Mouse (Mus musculus): Measurements from ENCODE around the gene Pax2. TPM values are rescaled to one million over a fixed set of nuclear protein-coding genes. Genes with fewer than 3 reads are reported as not detected.

Gene Pax2
- polyA plus RNA-seq, 2 experiments: not detected

DNA sequence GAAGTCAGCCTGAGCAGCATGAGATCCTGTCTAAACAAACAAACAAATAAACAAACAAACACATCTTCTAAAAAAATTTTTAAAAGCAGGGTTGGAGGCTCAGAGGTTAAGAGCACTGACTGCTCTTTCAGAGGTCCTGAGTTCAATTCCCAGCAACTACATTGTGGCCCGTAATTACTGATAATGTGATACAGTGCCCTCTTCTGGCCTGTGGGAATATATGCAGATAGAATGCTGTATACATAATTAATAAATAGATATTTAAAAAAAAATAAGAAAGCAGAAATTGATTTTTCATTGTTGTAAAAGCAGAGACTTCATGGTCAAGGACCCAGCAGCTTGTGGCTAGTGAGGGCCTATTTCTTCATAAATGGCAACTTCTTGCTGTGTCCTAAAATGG is 119.9 kb downstream of the Pax2 start:
- TF ChIP-seq EP300 (IDR thresholded peaks at IDR 0.05; ENCODE audit: low read depth) (no peak), CTCF (IDR thresholded peaks at IDR 0.05; ENCODE audit: low read depth) (no peak)
- Histone ChIP-seq H3K4me2 (ENCODE audit: low read depth) (no peak overlapping the region), H3K27me3 (ENCODE audit: control insufficient read depth, insufficient read depth, low read length) (no peaks in the 10 kb centered on the region), H3K9ac (replicated peaks) (no peak overlapping the region), H3K27ac (no peak overlapping the region), H3K9me3 (ENCODE audit: control insufficient read depth, low read length) (no peaks in the 10 kb centered on the region), H3K4me3 (ENCODE audit: insufficient read depth in 1 of 2, low read depth in 2 of 2, low read length in 2 of 2) (no peak overlapping the region), H3K4me1 (replicated peaks; ENCODE audit: control insufficient read depth in 2 of 2, insufficient read depth in 2 of 2, low read length in 1 of 2) (no peaks in the 10 kb centered on the region), H3K36me3 (replicated peaks; ENCODE audit: control insufficient read depth, insufficient read depth, low read depth) (no peaks in the 10 kb centered on the region)
- DNase-seq (ENCODE audit: low read depth in 3 of 3, low spot score in 3 of 3) (no peak), ATAC-seq (ENCODE audit: insufficient read depth) (no peak)
- WGBS (ENCODE audit: insufficient replicate concordance): 55% methylated on average over 1 of the region's 1 CpGs

DNA sequence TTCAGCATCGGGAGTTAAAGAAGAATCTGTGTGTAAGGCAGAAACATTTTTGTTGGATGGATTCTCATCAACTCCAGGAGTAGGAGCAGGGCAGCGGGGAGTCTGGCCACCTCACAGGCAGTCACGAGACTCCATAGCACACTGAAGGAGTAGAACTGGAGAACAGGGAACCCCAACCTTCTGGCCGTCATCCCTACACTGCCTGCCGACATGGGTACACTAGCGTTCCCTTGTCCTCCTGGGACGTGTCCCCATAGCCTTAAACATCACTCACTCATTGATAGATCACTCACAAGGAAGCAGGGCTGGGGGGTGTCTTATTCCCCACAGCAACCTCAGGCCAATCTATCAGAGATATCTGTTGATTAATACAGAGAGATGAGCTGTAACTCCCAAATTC is 120.7 kb downstream of the Pax2 start:
- Histone ChIP-seq H3K27me3 (ENCODE audit: control insufficient read depth, insufficient read depth, low read length) (peaks cover 7% of the 10 kb centered on the region), H3K27ac (no peak overlapping the region), H3K9ac (replicated peaks) (no peak overlapping the region), H3K4me1 (replicated peaks; ENCODE audit: control insufficient read depth in 2 of 2, insufficient read depth in 2 of 2, low read length in 1 of 2) (no peaks in the 10 kb centered on the region), H3K36me3 (replicated peaks; ENCODE audit: control insufficient read depth, insufficient read depth, low read depth) (no peaks in the 10 kb centered on the region), H3K9me3 (ENCODE audit: control insufficient read depth, low read length) (no peaks in the 10 kb centered on the region), H3K4me2 (ENCODE audit: low read depth) (no peak overlapping the region), H3K4me3 (ENCODE audit: insufficient read depth in 1 of 2, low read depth in 2 of 2, low read length in 2 of 2) (no peak overlapping the region)
- DNase-seq (ENCODE audit: low read depth in 3 of 3, low spot score in 3 of 3) (no peak), ATAC-seq (ENCODE audit: insufficient read depth) (no peak)
- 63% methylated on average over 7 of the region's 7 CpGs for WGBS (ENCODE audit: insufficient replicate concordance)
- TF ChIP-seq CTCF (IDR thresholded peaks at IDR 0.05; ENCODE audit: low read depth): no peak
- TF ChIP-seq EP300 (IDR thresholded peaks at IDR 0.05; ENCODE audit: low read depth): no peak

GRCm38 (mm10) chr19:44882552-44883024 is 126.7 kb downstream of the Pax2 start:
- 4% methylated on average over 31 of the region's 31 CpGs for WGBS (ENCODE audit: insufficient replicate concordance)
- Histone ChIP-seq H3K27me3 (ENCODE audit: control insufficient read depth, insufficient read depth, low read length) (peaks cover 35% of the 10 kb centered on the region), H3K27ac (no peak overlapping the region), H3K4me1 (replicated peaks; ENCODE audit: control insufficient read depth in 2 of 2, insufficient read depth in 2 of 2, low read length in 1 of 2) (no peaks in the 10 kb centered on the region), H3K9ac (replicated peaks) (no peak overlapping the region), H3K36me3 (replicated peaks; ENCODE audit: control insufficient read depth, insufficient read depth, low read depth) (no peaks in the 10 kb centered on the region), H3K4me2 (ENCODE audit: low read depth) (peak overlapping the region; percentile 16; the same call in 1 of the 2 replicates), H3K9me3 (ENCODE audit: control insufficient read depth, low read length) (no peaks in the 10 kb centered on the region), H3K4me3 (ENCODE audit: insufficient read depth in 1 of 2, low read depth in 2 of 2, low read length in 2 of 2) (no peak overlapping the region)
- DNase-seq (ENCODE audit: low read depth in 3 of 3, low spot score in 3 of 3) (no peak), ATAC-seq (ENCODE audit: insufficient read depth) (no peak)
- TF ChIP-seq EP300 (IDR thresholded peaks at IDR 0.05; ENCODE audit: low read depth) (no peak), CTCF (IDR thresholded peaks at IDR 0.05; ENCODE audit: low read depth) (no peak)

DNA sequence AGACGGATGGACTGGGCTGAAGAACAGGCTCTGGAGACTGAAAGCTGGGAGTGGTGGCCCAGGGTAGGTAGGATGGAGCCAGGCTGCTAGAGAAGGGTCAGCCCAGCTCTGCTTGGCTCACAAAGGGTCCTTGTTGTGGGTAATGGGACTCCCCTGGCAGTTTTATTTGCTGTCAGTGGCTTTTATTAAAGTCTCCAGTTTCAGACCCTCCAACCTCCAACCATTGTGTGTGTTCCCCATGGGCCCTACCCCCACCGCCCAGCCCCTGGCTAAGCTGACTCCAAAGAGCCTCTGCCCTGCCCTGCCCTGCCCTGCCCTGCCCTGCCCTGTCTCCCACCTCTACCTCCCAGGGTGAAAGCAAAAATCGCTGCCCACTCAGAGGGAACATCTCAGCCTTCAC is 128.5 kb downstream of the Pax2 start:
- no peak overlapping the region for H3K4me2 ChIP-seq (ENCODE audit: low read depth)
- no peaks in the 10 kb centered on the region for H3K4me1 ChIP-seq (replicated peaks; ENCODE audit: control insufficient read depth in 2 of 2, insufficient read depth in 2 of 2, low read length in 1 of 2)
- no peak for TF ChIP-seq CTCF (IDR thresholded peaks at IDR 0.05; ENCODE audit: low read depth)
- no peak for TF ChIP-seq EP300 (IDR thresholded peaks at IDR 0.05; ENCODE audit: low read depth)
- no peak for DNase-seq (ENCODE audit: low read depth in 3 of 3, low spot score in 3 of 3)
- H3K27me3 ChIP-seq (ENCODE audit: control insufficient read depth, insufficient read depth, low read length): peaks cover 35% of the 10 kb centered on the region
- no peaks in the 10 kb centered on the region for H3K9me3 ChIP-seq (ENCODE audit: control insufficient read depth, low read length)
- H3K36me3 ChIP-seq (replicated peaks; ENCODE audit: control insufficient read depth, insufficient read depth, low read depth): no peaks in the 10 kb centered on the region
- H3K9ac ChIP-seq (replicated peaks): no peak overlapping the region
- no peak for ATAC-seq (ENCODE audit: insufficient read depth)
- no peak overlapping the region for H3K4me3 ChIP-seq (ENCODE audit: insufficient read depth in 1 of 2, low read depth in 2 of 2, low read length in 2 of 2)
- 34% methylated on average over 3 of the region's 3 CpGs for WGBS (ENCODE audit: insufficient replicate concordance)
- no peak overlapping the region for H3K27ac ChIP-seq

GRCm38 (mm10) chr19:44886475-44886874 is 130.6 kb downstream of the Pax2 start:
- Histone ChIP-seq H3K9ac (replicated peaks) (no peak overlapping the region), H3K36me3 (replicated peaks; ENCODE audit: control insufficient read depth, insufficient read depth, low read depth) (no peaks in the 10 kb centered on the region), H3K27ac (no peak overlapping the region), H3K4me1 (replicated peaks; ENCODE audit: control insufficient read depth in 2 of 2, insufficient read depth in 2 of 2, low read length in 1 of 2) (no peaks in the 10 kb centered on the region), H3K4me3 (ENCODE audit: insufficient read depth in 1 of 2, low read depth in 2 of 2, low read length in 2 of 2) (no peak overlapping the region), H3K9me3 (ENCODE audit: control insufficient read depth, low read length) (no peaks in the 10 kb centered on the region), H3K27me3 (ENCODE audit: control insufficient read depth, insufficient read depth, low read length) (peaks cover 28% of the 10 kb centered on the region), H3K4me2 (ENCODE audit: low read depth) (no peak overlapping the region)
- ATAC-seq (ENCODE audit: insufficient read depth) (no peak), DNase-seq (ENCODE audit: low read depth in 3 of 3, low spot score in 3 of 3) (no peak)
- no peak for TF ChIP-seq EP300 (IDR thresholded peaks at IDR 0.05; ENCODE audit: low read depth)
- no peak for TF ChIP-seq CTCF (IDR thresholded peaks at IDR 0.05; ENCODE audit: low read depth)
- 28% methylated on average over 3 of the region's 3 CpGs for WGBS (ENCODE audit: insufficient replicate concordance)

Small RNA genes lying within 50 kb of the gene (microRNA-seq; reads per million reads assigned to microRNA genes)
- not detected for gene Mir6405

Other genes with a start within 250 kb of the Pax2 start
- gene Sec31b, start 210.2 kb upstream of the Pax2 start, polyA plus RNA-seq (2012; rRNA removed): 0.46 and 0.48 TPM in 2 replicates
- gene Sec31b, start 210.2 kb upstream of the Pax2 start, polyA plus RNA-seq (2014; fragmentation: Nextera tagmentation; extraction: Ambion mirVana): 0.11 and 0.20 TPM in 2 replicates
- gene Gm20538, start 203.2 kb upstream of the Pax2 start, polyA plus RNA-seq (2012; rRNA removed): not detected in 2 replicates
- not detected in 2 replicates for gene Gm20538, start 203.2 kb upstream of the Pax2 start, polyA plus RNA-seq (2014; fragmentation: Nextera tagmentation; extraction: Ambion mirVana)
- gene Ndufb8, start 200.6 kb upstream of the Pax2 start, polyA plus RNA-seq (2012; rRNA removed): 209 and 212 TPM in 2 replicates
- 347 and 349 TPM in 2 replicates for gene Ndufb8, start 200.6 kb upstream of the Pax2 start, polyA plus RNA-seq (2014; fragmentation: Nextera tagmentation; extraction: Ambion mirVana)
- 5.7 and 6.6 TPM in 2 replicates for gene Hif1an, start 193.2 kb upstream of the Pax2 start, polyA plus RNA-seq (2012; rRNA removed)
- 6.5 and 7.2 TPM in 2 replicates for gene Hif1an, start 193.2 kb upstream of the Pax2 start, polyA plus RNA-seq (2014; fragmentation: Nextera tagmentation; extraction: Ambion mirVana)
- 5.6 and 8.6 TPM in 2 replicates for gene Slf2, start 175.1 kb downstream of the Pax2 start, polyA plus RNA-seq (2012; rRNA removed)
- gene Slf2, start 175.1 kb downstream of the Pax2 start, polyA plus RNA-seq (2014; fragmentation: Nextera tagmentation; extraction: Ambion mirVana): 11.1 and 12.5 TPM in 2 replicates
- 24.9 and 32.5 TPM in 2 replicates for gene Sema4g, start 233.1 kb downstream of the Pax2 start, polyA plus RNA-seq (2012; rRNA removed)
- gene Sema4g, start 233.1 kb downstream of the Pax2 start, polyA plus RNA-seq (2014; fragmentation: Nextera tagmentation; extraction: Ambion mirVana): 2.6 and 3.3 TPM in 2 replicates
- gene Twnk, start 249.6 kb downstream of the Pax2 start, polyA plus RNA-seq (2012; rRNA removed): 6.0 and 8.0 TPM in 2 replicates
- 4.3 TPM in 2 replicates for gene Twnk, start 249.6 kb downstream of the Pax2 start, polyA plus RNA-seq (2014; fragmentation: Nextera tagmentation; extraction: Ambion mirVana)